Mouse (Mus musculus) common myeloid progenitor, adult 5-6 weeks (primary cell): ENCODE data around the gene Arsb. TPM values are rescaled to one million over a fixed set of nuclear protein-coding genes. Genes with fewer than 3 reads are reported as not detected.
"Not testable (repeated sequence)": the region's sequence is repeated elsewhere in the genome, so short reads cannot be mapped to it uniquely, and the experiment has no call there.

Experiments
- ATAC-seq: replicated peaks from 2 replicates; pipeline ENCODE4 v1.8.0; 2016; ENCODE audit warnings: low read depth, mild to moderate bottlenecking, moderate TSS enrichment, inconsistent platforms; ENCODE audit not compliant: poor library complexity, severe bottlenecking
- total RNA-seq: library from RNA; stranded (forward); fragments of 200-1000, 187-1606 nt; gene quantifications from 2 replicates; pipeline ENCODE4 v1.2.3, GENCODE M21; 2017

Gene Arsb
- total RNA-seq, 1 experiment from 2014 or later, result 10.2 TPM

DNA sequence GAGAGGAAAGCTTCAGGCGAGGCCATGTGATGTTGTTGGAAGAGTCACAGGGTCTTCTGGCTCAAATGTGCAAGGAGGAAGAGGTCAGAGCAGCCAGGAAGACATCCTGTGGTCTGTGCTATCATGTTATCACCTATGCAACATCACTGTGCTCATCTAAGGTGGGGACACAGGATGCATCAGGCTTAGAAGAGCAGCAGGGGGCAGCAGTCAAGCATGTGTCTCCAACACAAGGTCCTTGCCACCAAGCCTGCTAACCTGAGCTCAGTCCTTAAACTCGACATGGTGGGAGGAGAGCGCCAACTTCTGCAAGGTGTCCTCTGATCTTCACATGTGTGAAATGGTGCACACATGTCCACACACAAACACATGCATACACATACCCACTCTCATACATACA lies 13.9 kb downstream of the Arsb start:
- ATAC-seq, result 0 out of 2 replicates have a peak, but pooled peaks have one; percentile 47

DNA sequence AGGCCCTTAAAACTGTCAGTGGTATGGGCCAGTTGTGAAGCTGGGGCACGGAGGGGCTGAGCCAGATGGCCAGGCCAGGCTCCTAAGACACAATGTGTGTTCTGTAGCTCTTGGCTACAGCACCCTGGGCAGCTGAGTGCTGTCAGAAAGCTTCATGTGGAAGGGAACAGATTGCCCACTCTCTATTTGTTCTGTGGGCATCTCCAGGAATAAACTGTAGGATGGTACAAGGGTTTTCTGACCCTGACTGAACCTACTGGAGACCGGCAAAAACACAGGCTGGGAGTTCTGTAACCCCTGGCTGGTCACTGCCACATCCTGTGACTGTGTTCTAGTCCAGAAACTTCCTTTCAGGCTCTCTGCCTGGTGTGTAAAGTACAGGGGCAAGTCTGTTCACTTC lies 14.6 kb downstream of the Arsb start:
- ATAC-seq, result no peak

DNA sequence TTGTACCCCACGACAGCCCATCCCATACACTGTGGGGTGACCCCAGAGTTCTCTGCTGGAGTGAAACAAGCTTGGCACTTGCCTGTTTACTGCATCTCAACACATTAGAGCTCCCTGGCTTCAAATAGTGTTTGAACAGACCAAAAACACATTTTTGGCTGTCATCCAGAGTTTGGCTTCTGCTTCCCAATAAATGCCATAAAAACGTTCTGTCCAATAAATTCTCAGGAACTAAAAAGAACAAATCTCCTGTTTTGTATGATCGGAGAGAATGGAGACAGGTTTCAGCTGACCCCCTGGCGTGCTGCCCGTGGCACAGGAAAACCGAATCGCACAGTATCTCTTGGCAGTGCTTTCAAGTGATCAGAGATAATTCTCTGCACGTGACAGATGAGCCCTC lies 16.2 kb downstream of the Arsb start:
- no peak for ATAC-seq

DNA sequence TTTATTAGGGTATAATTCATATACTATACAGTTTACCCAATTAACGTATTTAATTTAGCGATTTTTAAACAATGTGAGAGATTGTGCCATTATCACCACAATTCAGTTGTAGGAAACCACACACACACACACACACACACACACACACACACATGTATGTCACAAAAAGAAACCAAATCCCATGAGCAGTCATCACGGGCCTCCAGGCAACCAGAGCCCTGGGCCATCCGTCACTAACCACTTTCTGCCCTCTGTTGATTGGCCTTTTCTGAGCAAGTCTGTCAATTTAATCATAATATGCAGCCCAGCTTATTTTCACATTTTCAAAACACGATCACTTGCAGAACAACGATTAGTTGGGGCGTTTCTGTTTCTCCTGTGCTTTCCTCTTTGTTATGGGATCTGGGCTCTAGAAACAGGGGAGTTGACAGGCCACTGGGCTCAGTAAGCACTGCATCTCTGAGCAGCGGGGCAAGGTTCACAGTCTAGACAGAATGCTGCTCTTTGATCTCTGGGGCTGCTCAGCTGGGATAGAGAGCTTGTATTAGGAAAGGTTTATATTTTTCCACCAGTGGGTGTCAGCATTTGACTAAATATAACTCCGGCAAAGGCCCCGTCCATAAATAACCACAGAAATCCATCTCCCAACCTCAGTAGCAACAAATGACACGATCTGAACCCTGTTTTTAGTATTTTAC lies 21.7 kb downstream of the Arsb start:
- ATAC-seq, result peak; percentile 66

DNA sequence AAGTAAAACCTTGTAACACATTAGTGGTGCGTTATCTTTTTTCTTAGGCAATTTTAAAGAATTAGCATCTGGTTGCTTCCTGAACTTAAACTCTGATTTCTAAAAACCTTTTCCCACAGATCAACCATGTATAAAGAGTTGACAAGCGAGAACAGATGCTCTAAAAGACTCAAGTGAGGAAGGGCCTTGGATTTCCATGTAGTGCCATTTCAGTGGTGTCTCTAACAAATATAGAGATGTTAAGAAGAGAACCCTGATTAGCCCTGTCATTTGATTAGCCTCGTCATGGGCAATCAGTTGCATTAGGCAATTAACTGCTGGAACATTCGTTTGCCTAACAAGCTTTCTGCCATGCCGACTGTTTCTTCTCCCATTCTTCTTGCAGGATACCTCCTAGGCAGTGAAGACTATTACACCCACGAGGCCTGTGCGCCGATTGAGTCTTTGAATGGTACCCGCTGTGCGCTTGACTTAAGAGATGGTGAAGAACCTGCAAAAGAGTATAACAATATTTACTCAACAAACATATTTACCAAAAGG lies 22.3 kb downstream of the Arsb start:
- no peak for ATAC-seq

DNA sequence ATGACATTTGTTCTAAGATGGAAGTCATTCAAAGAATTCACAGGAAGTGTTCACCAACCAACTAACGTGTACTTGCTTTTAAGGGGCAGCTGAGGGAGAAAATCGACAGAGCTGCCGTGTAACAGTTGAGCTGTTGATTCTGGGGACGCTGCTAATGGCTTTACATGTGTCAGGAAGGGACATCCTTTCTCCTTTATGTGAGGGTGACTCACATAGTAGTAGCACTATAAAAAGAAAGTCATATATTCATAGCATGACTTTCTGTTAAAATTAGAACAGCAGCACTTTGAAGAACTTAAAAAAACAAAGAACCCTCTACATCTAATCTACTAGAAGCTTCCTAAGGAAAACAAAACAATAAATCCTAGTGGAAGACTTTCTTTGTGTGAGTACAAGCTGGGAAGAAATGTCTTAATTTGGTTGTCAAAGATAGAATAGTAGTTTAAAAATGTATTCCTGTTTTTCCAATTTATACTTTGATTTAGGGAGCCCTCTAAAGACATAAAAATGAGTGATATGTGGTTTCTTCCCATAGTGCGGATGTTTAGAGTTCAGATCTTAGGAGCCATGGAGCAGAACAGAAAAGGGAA lies 25.7 kb downstream of the Arsb start:
- no peak for ATAC-seq

DNA sequence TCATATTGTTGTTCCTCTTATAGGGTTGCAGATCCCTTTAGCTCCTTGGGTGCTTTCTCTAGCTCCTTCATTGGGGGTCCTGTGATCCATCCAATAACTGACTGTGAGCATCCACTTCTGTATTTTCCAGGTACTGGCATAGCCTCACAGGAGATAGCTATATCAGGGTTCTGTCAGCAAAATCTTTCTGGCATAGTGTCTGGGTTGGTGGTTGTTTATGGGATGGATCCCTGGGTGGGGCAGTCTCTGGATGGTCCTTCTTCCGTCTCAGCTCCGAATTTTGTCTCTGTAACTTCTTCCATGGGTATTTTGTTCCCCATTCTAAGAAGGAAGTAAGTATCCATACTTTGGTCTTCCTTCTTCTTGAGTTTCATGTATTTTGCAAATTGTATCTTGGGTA lies 38.9 kb downstream of the Arsb start:
- not testable (repeated sequence) for ATAC-seq

DNA sequence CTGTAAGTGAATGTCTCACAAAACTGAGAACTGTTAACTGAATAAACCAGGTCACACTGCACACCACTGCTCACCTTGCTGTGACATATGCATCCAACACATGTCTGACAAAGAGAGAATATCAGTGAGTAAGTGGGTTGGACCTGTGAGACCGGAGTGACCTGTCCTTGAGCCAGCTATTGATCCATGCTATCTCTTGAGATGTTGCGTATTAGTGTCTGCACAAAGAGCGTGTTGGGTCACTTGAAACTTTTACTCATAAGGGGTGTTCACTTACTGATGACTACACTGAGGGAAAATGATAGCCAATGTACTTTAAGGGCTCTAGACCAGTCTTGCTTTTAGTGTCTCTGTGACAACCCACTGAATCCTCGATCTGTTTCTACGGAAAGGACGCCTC lies 42.7 kb downstream of the Arsb start:
- no peak for ATAC-seq

DNA sequence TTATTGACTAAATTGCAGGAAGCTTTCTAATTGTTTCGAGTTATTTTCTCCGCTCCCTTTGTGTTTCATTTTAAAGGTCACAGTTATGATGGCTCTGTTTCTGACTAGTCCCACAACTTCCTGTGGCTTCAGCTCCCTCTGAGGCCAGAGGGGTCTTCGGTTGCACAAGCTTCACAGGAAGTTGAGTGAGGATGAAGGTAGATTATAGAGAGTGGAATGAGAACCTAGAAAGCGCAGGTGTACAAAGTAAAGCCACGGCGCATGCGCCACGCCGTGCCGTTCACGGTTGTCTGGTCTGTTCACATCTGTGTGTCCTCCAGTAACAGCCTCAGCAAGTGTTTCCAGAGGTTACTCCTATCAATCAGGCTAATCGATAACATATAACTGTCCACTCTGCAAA lies 43.2 kb downstream of the Arsb start:
- no peak for ATAC-seq

DNA sequence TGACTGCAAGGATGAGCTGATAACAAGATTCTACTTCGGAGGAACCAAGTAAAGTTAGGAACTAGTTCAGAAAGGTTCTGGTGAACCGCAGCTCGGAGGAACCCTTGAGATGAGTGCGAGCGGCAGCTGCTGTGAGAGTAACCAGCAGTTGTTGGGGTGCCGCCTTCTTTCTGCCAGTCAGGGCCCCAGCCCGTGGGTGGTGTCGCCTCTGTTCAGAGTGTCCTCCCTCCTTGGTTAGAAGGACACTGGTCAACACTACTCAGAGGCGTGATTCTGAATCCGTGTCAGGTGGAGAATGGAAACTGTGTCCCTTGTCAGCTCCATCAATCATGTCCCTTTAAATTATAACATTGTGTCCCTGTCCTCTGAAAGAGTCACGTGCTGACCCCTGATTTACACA lies 43.7 kb downstream of the Arsb start:
- ATAC-seq, result no peak

DNA sequence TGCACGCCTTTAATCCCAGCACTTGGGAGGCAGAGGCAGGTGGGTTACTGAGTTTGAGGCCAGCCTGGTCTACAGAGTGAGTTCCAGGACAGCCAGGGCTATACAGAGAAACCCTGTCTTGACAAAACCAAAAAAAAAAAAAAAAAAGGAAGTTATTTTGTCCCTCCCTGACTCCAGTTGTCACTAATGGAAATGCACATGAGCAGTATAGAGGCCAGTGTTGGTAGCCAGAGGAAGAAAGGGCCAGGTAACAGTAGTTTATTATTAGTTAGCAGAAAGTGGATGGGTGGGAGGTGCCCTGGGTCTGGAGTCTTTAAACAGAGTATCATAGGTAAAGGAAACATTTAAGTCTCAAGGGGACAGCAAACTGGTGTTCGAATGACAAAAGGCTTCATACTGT lies 44.7 kb downstream of the Arsb start:
- 0 out of 2 replicates have a peak, but pooled peaks have one; percentile 36 for ATAC-seq

DNA sequence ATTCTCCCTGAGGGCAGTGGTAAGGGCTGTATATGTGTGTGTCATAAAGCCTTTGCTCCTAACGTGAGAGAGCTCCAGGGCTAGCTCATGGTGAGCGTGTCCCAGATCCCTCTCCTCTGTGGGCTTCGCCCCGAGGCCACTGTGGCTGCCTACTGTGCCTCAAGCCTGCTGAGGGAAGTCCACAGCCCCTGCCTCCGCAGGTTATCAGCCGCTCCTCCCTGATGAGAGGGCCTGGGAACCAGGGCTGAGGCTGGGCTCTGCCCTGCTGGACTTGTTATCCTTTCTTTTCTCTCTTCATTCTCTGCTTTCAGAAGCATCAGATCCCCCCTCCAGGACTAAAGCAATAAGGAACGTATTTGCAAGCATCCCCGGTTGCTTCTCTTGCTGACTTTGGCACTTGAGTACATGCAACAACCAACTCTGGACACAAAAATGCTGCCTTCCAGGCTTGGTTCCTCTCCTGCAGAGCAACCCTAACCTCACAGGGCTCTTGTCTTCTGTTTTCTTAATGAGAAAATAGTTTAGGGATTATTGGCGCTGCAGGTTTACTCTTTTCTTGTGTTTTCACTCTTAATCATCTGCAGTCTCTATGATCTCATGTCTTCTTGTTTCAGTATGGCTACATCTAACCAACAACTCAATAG lies 45.4 kb downstream of the Arsb start:
- no peak for ATAC-seq

DNA sequence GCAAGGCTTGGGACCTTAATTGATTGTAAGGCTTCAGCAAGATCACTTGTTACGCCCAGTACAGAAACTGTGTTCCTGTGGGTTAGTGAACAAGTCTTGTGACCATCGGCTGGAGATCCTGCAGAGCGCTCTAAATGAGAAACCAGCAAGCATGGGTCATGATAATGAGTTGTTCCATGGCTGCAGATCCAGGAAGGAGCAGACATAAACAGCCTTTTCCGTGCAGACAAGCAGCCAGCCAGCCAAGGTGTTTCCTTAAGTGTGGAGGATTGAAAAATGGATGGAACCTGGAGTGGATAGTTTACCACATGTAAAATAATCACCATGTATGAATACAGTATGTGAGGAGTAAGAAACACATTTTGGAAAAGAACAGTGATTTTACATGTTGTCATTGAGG lies 48.7 kb downstream of the Arsb start:
- no peak for ATAC-seq

DNA sequence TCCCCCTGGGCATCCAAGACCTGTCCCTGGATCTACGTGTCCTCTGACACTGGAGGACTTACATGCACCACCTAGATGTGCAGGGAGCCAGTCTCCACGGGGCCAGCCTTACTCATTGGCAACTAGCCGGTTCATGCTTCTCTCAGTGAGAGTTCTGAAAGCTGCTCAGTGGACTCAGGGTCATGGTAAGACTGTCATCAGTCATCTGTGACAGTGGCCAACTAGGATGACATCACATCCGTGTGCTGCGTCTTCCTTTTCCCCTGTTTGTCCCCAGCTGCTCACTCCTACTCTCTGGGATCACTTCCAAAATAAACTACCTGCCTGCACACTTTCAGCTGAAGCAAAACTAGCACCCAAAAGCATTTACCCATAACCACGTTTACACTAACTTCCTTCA lies 50.6 kb downstream of the Arsb start:
- no peak for ATAC-seq

DNA sequence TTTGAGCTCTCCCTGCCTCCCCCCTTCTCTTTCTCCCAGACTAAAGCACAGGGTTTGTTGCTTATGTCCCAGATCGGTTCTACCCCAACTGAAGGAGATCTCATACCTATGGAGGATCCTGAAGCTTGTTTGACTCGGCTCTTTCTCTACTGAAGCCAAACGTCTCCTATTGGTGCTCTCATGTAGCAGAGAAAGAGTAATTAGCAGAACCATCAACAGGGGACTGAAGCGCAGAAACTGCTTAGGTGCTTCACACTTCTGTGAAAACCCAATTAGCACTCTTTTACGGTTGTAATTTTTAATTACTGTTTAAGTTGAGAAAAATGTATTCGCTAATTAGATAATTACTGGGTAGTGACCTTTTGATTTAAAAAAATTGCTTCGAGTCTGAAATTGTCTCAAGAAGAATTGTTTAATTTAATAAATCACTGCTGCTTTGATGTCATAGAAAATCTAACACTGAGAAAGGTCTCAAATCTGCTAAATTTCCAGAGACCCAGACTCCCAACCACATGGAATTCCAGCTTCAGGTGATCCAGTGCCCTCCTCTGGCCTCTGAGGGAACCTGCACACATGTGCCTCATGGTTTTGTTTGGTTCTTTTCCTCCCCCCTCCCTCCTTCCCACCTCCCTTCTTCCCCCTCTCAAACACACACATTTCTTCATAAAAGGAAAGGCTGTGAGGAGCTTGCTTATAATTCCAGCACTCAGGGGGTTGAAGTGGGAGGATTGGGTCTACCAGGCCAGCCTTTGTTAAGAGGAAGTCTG lies 54.5 kb downstream of the Arsb start:
- no peak for ATAC-seq

DNA sequence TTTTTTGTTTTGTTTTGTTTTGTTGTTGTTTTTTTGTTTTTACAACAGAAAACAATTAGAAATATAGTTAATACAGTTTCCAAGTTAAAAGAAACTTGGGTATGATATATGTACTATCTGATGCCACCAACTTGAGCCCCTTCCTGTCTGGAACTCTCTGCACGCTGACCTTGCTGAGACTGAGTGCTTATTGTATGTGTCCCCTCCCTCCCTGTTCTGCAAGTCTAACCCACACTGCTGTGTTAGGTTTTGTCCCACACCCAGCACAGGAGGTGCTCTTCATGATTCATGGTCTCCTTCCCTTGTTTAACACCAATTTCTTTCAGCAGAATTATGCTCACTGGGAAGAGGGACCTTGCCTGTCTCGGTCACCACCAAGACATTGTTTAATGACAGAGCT lies 56.3 kb downstream of the Arsb start:
- no peak for ATAC-seq

DNA sequence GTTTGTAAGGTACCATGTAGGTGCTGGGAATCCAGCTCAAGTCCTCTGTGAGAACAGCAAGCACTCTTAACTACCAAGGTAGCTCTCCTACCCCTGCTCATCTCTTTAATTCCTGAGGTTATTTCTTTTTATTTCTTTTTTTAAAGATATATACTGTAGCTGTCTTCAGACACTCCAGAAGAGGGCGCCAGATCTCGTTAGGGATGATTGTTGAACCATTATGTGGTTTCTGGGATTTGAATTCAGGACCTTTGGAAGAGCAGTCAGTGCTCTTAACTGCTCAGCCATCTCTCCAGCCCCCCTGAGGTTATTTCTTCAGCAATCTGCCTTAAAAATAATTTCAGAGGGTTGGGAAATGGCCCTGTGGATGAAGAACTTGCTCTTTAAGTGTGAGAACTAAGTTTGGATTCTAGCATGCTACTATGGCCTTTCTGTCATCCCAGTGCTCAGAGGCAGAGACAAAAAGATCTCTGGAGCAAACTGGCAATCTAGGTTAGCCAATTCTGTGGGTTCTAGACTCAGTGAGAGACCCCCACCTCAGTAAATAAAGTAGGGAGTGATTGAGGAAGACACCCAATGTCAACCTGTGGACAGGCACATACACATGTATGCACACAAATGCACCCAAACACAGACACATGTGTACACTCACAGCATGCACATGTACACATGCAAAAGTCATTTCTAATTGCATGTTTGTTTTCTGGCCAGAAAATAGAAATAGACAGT lies 58.3 kb downstream of the Arsb start:
- ATAC-seq, result no peak

DNA sequence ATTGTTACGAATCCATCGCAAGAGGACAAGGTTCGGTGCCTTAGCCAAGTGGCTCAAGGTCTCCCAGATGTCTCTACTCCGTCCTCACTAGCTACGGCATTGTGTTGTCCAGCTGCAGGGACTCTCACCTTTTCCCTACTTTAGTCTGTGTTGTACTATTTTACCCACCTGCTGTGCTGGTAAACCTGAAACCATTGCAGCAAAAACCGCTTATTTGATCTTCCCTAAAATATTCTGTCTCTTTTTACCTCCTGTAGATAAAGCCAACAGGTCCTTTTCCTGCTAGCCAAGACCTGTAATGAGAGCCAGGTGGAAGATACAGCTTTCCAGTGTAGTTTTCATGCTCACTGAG lies 58.8 kb downstream of the Arsb start:
- ATAC-seq, result no peak

DNA sequence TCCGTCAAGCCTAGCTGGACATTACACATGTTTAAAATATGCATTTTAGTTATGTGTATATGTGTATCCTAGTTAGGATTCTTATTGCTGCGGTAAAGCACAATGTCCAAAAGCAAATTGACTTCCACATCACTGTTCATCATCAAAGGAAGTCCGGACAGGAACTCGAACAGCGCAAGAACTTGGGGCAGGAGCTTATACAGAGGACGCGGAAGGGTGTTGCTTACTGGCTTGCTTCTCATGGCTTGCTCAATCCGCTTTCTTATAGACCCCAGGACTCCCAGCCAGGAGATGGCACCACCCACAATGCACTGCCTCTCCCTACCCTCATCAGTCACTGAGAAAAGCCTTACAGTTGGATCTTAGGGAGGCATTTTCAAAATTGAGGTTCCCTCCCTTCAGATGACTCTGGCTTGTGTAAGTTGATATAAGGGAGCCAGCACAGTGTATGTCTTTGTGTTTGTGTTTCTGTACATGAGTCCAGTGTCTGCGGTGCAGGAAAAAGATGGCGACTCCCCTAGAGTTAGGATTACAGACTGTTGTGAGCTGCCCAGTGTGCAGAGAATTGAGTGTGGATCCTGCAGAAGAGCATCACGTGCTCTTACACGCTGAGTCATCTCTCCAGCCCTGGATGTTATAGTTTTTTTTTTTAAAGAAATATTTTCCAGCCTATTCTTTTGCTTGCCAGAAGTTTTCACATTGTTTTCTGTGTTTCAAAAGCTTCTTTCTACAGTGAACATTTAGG lies 66.2 kb downstream of the Arsb start:
- no peak for ATAC-seq
